Mouse (Mus musculus) lung, postnatal 36 days (tissue): ENCODE measurements around the gene Espnl.

ENCODE experiments used
- DNase-seq: peaks from one replicate; pipeline ENCODE4 v3.0.0; 2022; ENCODE audit warnings: mixed read lengths

The Espnl gene

GRCm38 (mm10) chr1:91390369-91390768, 68.5 kb downstream of the Espnl start:
- DNase-seq = no peak

GRCm38 (mm10) chr1:91397927-91398259, 76.0 kb downstream of the Espnl start:
- no peak for DNase-seq
